Mouse (Mus musculus) colon, adult 2 months (tissue): ENCODE measurements around the gene Hpcal1. TPM values are rescaled to one million over a fixed set of nuclear protein-coding genes. Genes with fewer than 3 reads are reported as not detected.

Source experiments
- polyA plus RNA-seq: library from polyadenylated mRNA; depleted of rRNA; stranded (reverse); fragments of >200 nt; gene quantifications from 2 replicates; pipeline ENCODE4 v1.2.3, GENCODE M21; 2012; rRNA removed

The Hpcal1 gene
- polyA plus RNA-seq = 165 and 169 TPM in 2 replicates

DNA sequence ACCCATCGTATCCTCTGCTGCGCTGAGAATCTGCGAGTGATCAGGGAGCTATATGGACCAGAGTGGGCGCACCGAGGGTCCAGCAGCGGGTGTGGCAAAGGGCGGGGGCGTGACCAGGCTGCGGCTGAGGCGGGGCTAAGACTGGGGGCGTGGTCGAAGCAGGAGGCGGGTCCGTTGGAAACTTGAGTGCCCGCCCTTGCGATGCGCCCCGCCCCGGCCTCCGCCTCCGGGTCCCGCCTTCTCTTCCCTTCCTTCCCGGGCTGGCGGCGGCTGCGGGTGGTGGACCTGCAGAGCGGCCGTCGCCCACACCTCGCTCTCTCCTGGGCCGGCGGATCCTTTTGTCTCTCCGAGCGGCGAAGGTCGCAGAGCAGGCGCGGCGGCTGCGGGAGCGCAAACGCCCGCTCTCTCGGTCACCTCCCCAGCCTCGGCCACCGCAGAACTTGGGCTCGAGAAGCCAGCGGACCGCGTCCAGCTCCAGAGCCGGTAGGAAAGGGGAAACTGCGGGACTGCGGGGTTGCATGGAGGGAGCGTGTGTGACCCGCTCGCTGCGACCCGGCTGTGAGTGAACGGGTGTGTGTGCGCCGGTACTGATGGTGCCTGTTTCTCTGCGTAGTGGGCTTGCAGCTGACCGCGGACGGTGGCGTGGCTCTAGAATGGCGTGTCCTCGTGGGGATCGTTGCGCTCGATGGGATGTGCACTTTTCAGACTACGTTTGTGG, at the start of gene Hpcal1:
Hpcal1 (plus strand) TSS at position 293 of the 718 bp plus-strand sequence.

Other genes starting within 250 kb of the Hpcal1 start
- 89.2 and 96.4 TPM in 2 replicates for gene Odc1, start 146.1 kb upstream of the Hpcal1 start, polyA plus RNA-seq